Mouse (Mus musculus) brown adipose tissue, adult 24 weeks (tissue): Measurements from ENCODE around the gene Prr12. TPM values are rescaled to one million over a fixed set of nuclear protein-coding genes. Genes with fewer than 3 reads are reported as not detected.

Experiments
- H3K27ac ChIP-seq: fragments of 200-500 bp; replicated peaks from 2 replicates; pipeline ENCODE4 v1.5.1; 2012; ENCODE audit warnings: low read depth, mild to moderate bottlenecking, low read length
- H3K4me1 ChIP-seq: fragments of 200-500 bp; 2 replicates; pipeline ENCODE4 v1.6.1; 2012; ENCODE audit warnings: low read length, mixed read lengths; ENCODE audit not compliant: control insufficient read depth, insufficient read depth, insufficient read length
- H3K4me3 ChIP-seq: fragments of 200-500 bp; 2 replicates; pipeline ENCODE4 v1.5.1; 2012; ENCODE audit warnings: low read depth, mild to moderate bottlenecking, low read length, moderate library complexity; ENCODE audit not compliant: insufficient read depth
- polyA plus RNA-seq: library from polyadenylated mRNA; stranded (reverse); fragments of >200 nt; gene quantifications from 2 replicates; pipeline ENCODE4 v1.2.4, GENCODE M21; 2012; ENCODE audit not compliant: missing spikeins, insufficient read depth, insufficient read length

Gene Prr12
- polyA plus RNA-seq, 1 experiment: 5.4 TPM

GRCm38 (mm10) chr7:44986879-44987718, 65.6 kb downstream of the Prr12 start:
- peak overlapping the region; percentile 82 for H3K27ac ChIP-seq
- H3K4me1 ChIP-seq: peaks cover 5% of the 10 kb centered on the region; the same call in 1 of the 2 replicates
- peak overlapping the region; percentile 74 for H3K4me3 ChIP-seq

GRCm38 (mm10) chr7:44986192-44986878, 66.3 kb downstream of the Prr12 start, which contains the start of gene Prmt1:
Gene Prmt1, minus strand, starts transcription at chr7:44986568.
- Histone ChIP-seq H3K27ac (peak within 1 kb of the TSS; percentile 82), H3K4me1 (peaks cover 5% of the 10 kb centered on the region; the same call in 1 of the 2 replicates), H3K4me3 (peak within 1 kb of the TSS; percentile 92)

GRCm38 (mm10) chr7:44985595-44986191, 67.0 kb downstream of the Prr12 start:
- H3K4me1 ChIP-seq: peaks cover 5% of the 10 kb centered on the region; the same call in 1 of the 2 replicates
- peak overlapping the region; percentile 92 for H3K4me3 ChIP-seq
- peak overlapping the region; percentile 78 for H3K27ac ChIP-seq

- Histone ChIP-seq H3K4me3 (no peak overlapping the region), H3K4me1 (peaks cover 5% of the 10 kb centered on the region; the same call in 1 of the 2 replicates), H3K27ac (no peak overlapping the region; the same call in 1 of the 2 replicates)
Observed at GRCm38 (mm10) chr7:44984833-44985164, 67.9 kb downstream of the Prr12 start.

GRCm38 (mm10) chr7:44983944-44984832, 68.5 kb downstream of the Prr12 start:
- Histone ChIP-seq H3K4me1 (peaks cover 5% of the 10 kb centered on the region; the same call in 1 of the 2 replicates), H3K4me3 (no peak overlapping the region), H3K27ac (no peak overlapping the region)

- H3K27ac ChIP-seq: no peak overlapping the region
- peaks cover 4% of the 10 kb centered on the region; the same call in 1 of the 2 replicates for H3K4me1 ChIP-seq
- no peak overlapping the region for H3K4me3 ChIP-seq
Observed at GRCm38 (mm10) chr7:44983085-44983484, 69.6 kb downstream of the Prr12 start.

- no peaks in the 10 kb centered on the region for H3K4me1 ChIP-seq
- H3K4me3 ChIP-seq: no peak overlapping the region
- H3K27ac ChIP-seq: no peak overlapping the region
Observed at GRCm38 (mm10) chr7:44981539-44981938, 71.1 kb downstream of the Prr12 start.

GRCm38 (mm10) chr7:44978300-44978699, 74.4 kb downstream of the Prr12 start:
- Histone ChIP-seq H3K27ac (no peak overlapping the region), H3K4me3 (no peak overlapping the region)

More at GRCm38 (mm10) chr7:44978300-44978699, 74.4 kb downstream of the Prr12 start:
- H3K4me1 ChIP-seq: no peaks in the 10 kb centered on the region

Other genes starting within 250 kb of the Prr12 start
- gene Nup62, start 236.8 kb downstream of the Prr12 start, polyA plus RNA-seq: 8.2 and 17.3 TPM in 2 replicates
- 0.54 and 1.2 TPM in 2 replicates for gene Il4i1, start 236.5 kb downstream of the Prr12 start, polyA plus RNA-seq
- 252 and 500 TPM in 2 replicates for gene Atf5, start 236.2 kb downstream of the Prr12 start, polyA plus RNA-seq
- gene Akt1s1, start 203.9 kb downstream of the Prr12 start, polyA plus RNA-seq: 42.8 and 49.8 TPM in 2 replicates
- 24.5 and 28.2 TPM in 2 replicates for gene Tbc1d17, start 203.8 kb downstream of the Prr12 start, polyA plus RNA-seq
- gene Pnkp, start 195.7 kb downstream of the Prr12 start, polyA plus RNA-seq: 15.7 and 20.2 TPM in 2 replicates
- gene Ptov1, start 183.1 kb downstream of the Prr12 start, polyA plus RNA-seq: 68.5 and 73.6 TPM in 2 replicates
- gene Med25, start 160.2 kb downstream of the Prr12 start, polyA plus RNA-seq: 21.6 and 21.8 TPM in 2 replicates
- gene Fuz, start 156.8 kb downstream of the Prr12 start, polyA plus RNA-seq: 12.7 and 17.1 TPM in 2 replicates
- 21.5 and 23.0 TPM in 2 replicates for gene Ap2a1, start 123.4 kb downstream of the Prr12 start, polyA plus RNA-seq
- not detected in 2 replicates for gene Tsks, start 109.7 kb downstream of the Prr12 start, polyA plus RNA-seq
- 0.58 and 0.75 TPM in 2 replicates for gene Cpt1c, start 78.0 kb downstream of the Prr12 start, polyA plus RNA-seq
- gene Prmt1, start 66.3 kb downstream of the Prr12 start, polyA plus RNA-seq: 47.1 and 73.7 TPM in 2 replicates
- gene Irf3, start 55.2 kb downstream of the Prr12 start, polyA plus RNA-seq: 40.8 and 41.4 TPM in 2 replicates
- 8.9 and 9.1 TPM in 2 replicates for gene Bcl2l12, start 54.2 kb downstream of the Prr12 start, polyA plus RNA-seq
- 26.3 and 27.5 TPM in 2 replicates for gene Scaf1, start 36.5 kb downstream of the Prr12 start, polyA plus RNA-seq
- gene Rras, start 34.9 kb downstream of the Prr12 start, polyA plus RNA-seq: 76.5 and 82.6 TPM in 2 replicates
- gene Nosip, start 9.5 kb upstream of the Prr12 start, polyA plus RNA-seq: 24.3 and 26.8 TPM in 2 replicates
- gene Prrg2, start 9.8 kb upstream of the Prr12 start, polyA plus RNA-seq: 17.2 and 33.8 TPM in 2 replicates
- 12.7 and 16.4 TPM in 2 replicates for gene Rcn3, start 39.3 kb upstream of the Prr12 start, polyA plus RNA-seq
- 167 and 170 TPM in 2 replicates for gene Fcgrt, start 51.0 kb upstream of the Prr12 start, polyA plus RNA-seq
- 1,258 and 1,344 TPM in 2 replicates for gene Rps11, start 71.6 kb upstream of the Prr12 start, polyA plus RNA-seq
- 1,142 and 1,278 TPM in 2 replicates for gene Rpl13a, start 75.9 kb upstream of the Prr12 start, polyA plus RNA-seq
- not detected in 2 replicates for gene Gm45713, start 83.3 kb upstream of the Prr12 start, polyA plus RNA-seq
- gene Flt3l, start 83.6 kb upstream of the Prr12 start, polyA plus RNA-seq: 5.9 and 6.8 TPM in 2 replicates
- gene Pih1d1, start 101.4 kb upstream of the Prr12 start, polyA plus RNA-seq: 50.5 and 66.3 TPM in 2 replicates
- gene Aldh16a1, start 101.7 kb upstream of the Prr12 start, polyA plus RNA-seq: 28.0 and 30.9 TPM in 2 replicates
- not detected in 2 replicates for gene Slc17a7, start 111.1 kb upstream of the Prr12 start, polyA plus RNA-seq
- not detected in 2 replicates for gene Gfy, start 126.7 kb upstream of the Prr12 start, polyA plus RNA-seq
- not detected in 2 replicates for gene Pth2, start 128.1 kb upstream of the Prr12 start, polyA plus RNA-seq
- gene Ccdc155, start 152.0 kb upstream of the Prr12 start, polyA plus RNA-seq: not detected in 2 replicates
- not detected in 2 replicates for gene Dkkl1, start 159.3 kb upstream of the Prr12 start, polyA plus RNA-seq
- 3.2 and 4.9 TPM in 2 replicates for gene Tead2, start 162.9 kb upstream of the Prr12 start, polyA plus RNA-seq
- 4.1 and 4.5 TPM in 2 replicates for gene Cd37, start 186.2 kb upstream of the Prr12 start, polyA plus RNA-seq
- gene Slc6a16, start 188.2 kb upstream of the Prr12 start, polyA plus RNA-seq: not detected in 2 replicates
- not detected in 2 replicates for gene Slc6a21, start 224.6 kb upstream of the Prr12 start, polyA plus RNA-seq